Mouse (Mus musculus): ENCODE measurements at regions not wholly inside any gene's neighbourhood (a gene's known extent, or its start where the extent isn't known, plus 50 kb on each side); places are given as distances from the start of the nearest gene placed in this dataset.
A peak's percentile ranks its signal among the peaks of the same experiment; 100 is the strongest.

GRCm38 (mm10) chr8:97942921-97943320 lies 1473.3 kb downstream of the Cdh8 start:
- DNase-seq (no peak), ATAC-seq (no peak)
- no peak for TF ChIP-seq CTCF (IDR thresholded peaks at IDR 0.05; ENCODE audit: low read depth)
- Histone ChIP-seq H3K4me3 (ENCODE audit: low read depth, low read length) (no peak overlapping the region), H3K27me3 (ENCODE audit: insufficient read depth, low read length) (no peaks in the 10 kb centered on the region), H3K36me3 (ENCODE audit: insufficient read depth) (no peaks in the 10 kb centered on the region), H3K27ac (ENCODE audit: low read depth, low read length) (no peak overlapping the region), H3K4me2 (ENCODE audit: low read depth) (no peak overlapping the region), H3K9ac (no peak overlapping the region), H3K9me3 (ENCODE audit: low read length) (no peaks in the 10 kb centered on the region), H3K4me1 (ENCODE audit: insufficient read depth) (no peaks in the 10 kb centered on the region)
- 34% methylated on average over 2 of the region's 2 CpGs for WGBS

- no peak for ATAC-seq
- H3K4me3 ChIP-seq (ENCODE audit: low read depth, low read length), result no peak overlapping the region
- no peak overlapping the region for H3K4me2 ChIP-seq (ENCODE audit: low read depth)
- no peaks in the 10 kb centered on the region for H3K36me3 ChIP-seq (ENCODE audit: insufficient read depth)
- no peak overlapping the region for H3K9ac ChIP-seq
- WGBS, result 47% methylated on average over 3 of the region's 3 CpGs
- no peaks in the 10 kb centered on the region for H3K9me3 ChIP-seq (ENCODE audit: low read length)
- no peak overlapping the region for H3K27ac ChIP-seq (ENCODE audit: low read depth, low read length)
- no peaks in the 10 kb centered on the region for H3K4me1 ChIP-seq (ENCODE audit: insufficient read depth)
- peak; percentile 4 for DNase-seq
- no peaks in the 10 kb centered on the region for H3K27me3 ChIP-seq (ENCODE audit: insufficient read depth, low read length)
- no peak for TF ChIP-seq CTCF (IDR thresholded peaks at IDR 0.05; ENCODE audit: low read depth)
Observed at GRCm38 (mm10) chr8:97936836-97937235, 1479.4 kb downstream of the Cdh8 start.

Data from forebrain, postnatal 0 days (tissue).